In the genomic region with DNA sequence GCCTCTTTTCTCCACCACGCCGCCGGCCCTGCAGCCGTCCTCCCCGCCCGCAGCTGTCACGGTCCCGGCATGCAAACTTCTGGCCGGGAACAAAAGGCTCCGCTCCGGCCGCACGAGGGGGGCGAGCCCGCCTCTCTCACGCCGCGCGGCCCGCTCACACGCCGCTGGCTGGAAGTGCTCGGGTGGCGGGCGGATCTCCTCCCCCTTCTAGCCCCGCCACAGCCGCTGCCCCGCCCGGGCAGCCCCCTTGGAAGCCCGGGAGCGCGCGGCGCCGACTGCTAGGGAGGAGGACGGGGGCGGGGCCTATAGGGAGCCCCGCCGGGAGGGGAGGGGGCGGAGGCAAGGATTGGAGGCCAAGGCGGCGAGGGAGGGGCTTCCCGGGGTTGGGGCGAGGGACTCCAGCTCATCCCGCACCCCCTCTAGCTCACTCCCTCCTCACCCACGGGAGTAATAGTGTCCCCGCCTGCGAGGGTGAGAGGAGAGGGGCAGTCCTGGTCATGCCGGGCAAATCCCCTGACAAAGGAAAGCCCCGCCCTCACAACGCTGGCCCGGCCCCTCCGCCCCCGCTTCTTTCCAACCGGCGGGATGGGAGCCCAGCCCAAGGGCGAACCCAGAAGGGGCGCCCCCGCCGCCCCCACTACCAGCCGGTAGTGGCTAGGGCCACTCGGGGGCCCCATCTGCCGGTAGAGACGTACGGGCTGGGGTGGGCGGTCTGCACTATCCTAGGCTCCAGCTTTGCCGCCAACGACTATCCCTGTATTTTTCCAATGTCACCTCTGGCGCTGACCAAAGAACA, we compare ENCODE assay signal across 8 mouse cellular contexts.
DNase-seq lines count a peak whose midpoint lies in the region; ATAC-seq and TF ChIP-seq lines count a peak whose summit lies in the region.

No protein-coding gene starts in this region.

- peaks cover 10% of the 10 kb centered on the region; the same call in 1 of the 2 replicates for H3K36me3 ChIP-seq in lung, embryonic 15.5 days

- H3K4me2 ChIP-seq in lung, embryonic 15.5 days, result peak overlapping the region; percentile 91

- 0 out of 2 replicates have a peak overlapping the region, but pooled peaks have one; percentile 7 for H3K27ac ChIP-seq in cerebellum, adult 2 months (ENCODE audit: insufficient read depth, low read length)
- H3K27ac ChIP-seq in lung, embryonic 15.5 days, result peak overlapping the region; percentile 95

- no peaks in the 10 kb centered on the region for H3K27me3 ChIP-seq in cerebellum, adult 2 months (ENCODE audit: control insufficient read depth, insufficient read depth, low read length)
- H3K27me3 ChIP-seq in lung, embryonic 15.5 days, result no peaks in the 10 kb centered on the region

- H3K4me3 ChIP-seq in cerebellum, adult 2 months (replicated peaks; ENCODE audit: insufficient read depth, low read depth, low read length), result peak overlapping the region; percentile 56
- peak overlapping the region; percentile 63 for H3K4me3 ChIP-seq in lung, embryonic 15.5 days

- WGBS in cerebellum, adult 2 months, result 1% methylated on average over 58 of the region's 69 CpGs
- WGBS in lung, embryonic 15.5 days, result under 1% methylated on average over 55 of the region's 69 CpGs

- peak overlapping the region; percentile 64 for H3K9ac ChIP-seq in lung, embryonic 15.5 days

- TF ChIP-seq CTCF in cerebellum, adult 2 months (IDR thresholded peaks at IDR 0.05; ENCODE audit: borderline replicate concordance, insufficient read depth, low read depth, low read length), result no peak

- no peaks in the 10 kb centered on the region for H3K9me3 ChIP-seq in lung, embryonic 15.5 days

- H3K4me1 ChIP-seq in cerebellum, adult 2 months (ENCODE audit: control insufficient read depth, insufficient read depth, low read length), result peaks cover 12% of the 10 kb centered on the region
- H3K4me1 ChIP-seq in lung, embryonic 15.5 days, result peaks cover 64% of the 10 kb centered on the region

- no peak for TF ChIP-seq POLR2A in cerebellum, adult 2 months (IDR thresholded peaks at IDR 0.05; ENCODE audit: borderline replicate concordance, insufficient read depth, low read length)

- peak; percentile 58 for DNase-seq in MEL-GATA-1-ER (ENCODE audit: extremely low read depth, low read depth)
- peak; percentile 60 to 61 for DNase-seq in cerebellum, adult 2 months
- DNase-seq in forelimb bud, embryonic 11.5 days (ENCODE audit: low read depth, low spot score), result peak; percentile 94
- peak; percentile 29 for DNase-seq in layer of hippocampus, adult 9-10 months (ENCODE audit: low spot score)
- DNase-seq in ovary, adult 18-20 months (ENCODE audit: low spot score), result peak; percentile 88
- DNase-seq in thymus, postnatal 0 days (ENCODE audit: low spot score), result peak; percentile 86

- ATAC-seq in hematopoietic stem cell, adult 5-6 weeks (replicated peaks in 1 of 2; ENCODE audit: insufficient read depth in 1 of 2, low FRiP score in 2 of 2, low TSS enrichment in 1 of 2, low read depth in 1 of 2, poor library complexity in 2 of 2, severe bottlenecking in 2 of 2), result peak; percentile 57 to 62
- ATAC-seq in lung, embryonic 15.5 days (ENCODE audit: borderline replicate concordance, extremely low read depth, low FRiP score, low TSS enrichment), result peak; percentile 96

Comparison
In these comparisons a context has a peak if more than half of its experiments do, and no peak if none do; other contexts are left out.
1. Peak in every context shown above with its lines: DNase-seq, ATAC-seq, H3K4me3 ChIP-seq and H3K27ac ChIP-seq.
2. DNase-seq: peak in every context shown above with its lines; median percentile 94 in forelimb bud, embryonic 11.5 days; 88 in ovary, adult 18-20 months; 86 in thymus, postnatal 0 days; 60 in cerebellum, adult 2 months; 58 in MEL-GATA-1-ER; 29 in layer of hippocampus, adult 9-10 months.